Mouse (Mus musculus) lung, adult 2 months (tissue): ENCODE data around the gene Slc22a14.

ENCODE experiments used
- CTCF ChIP-seq: fragments of 200-500 bp; IDR thresholded peaks from 2 replicates; pipeline ENCODE4 v1.5.1; 2011; ENCODE audit warnings: mild to moderate bottlenecking, low read length, control low read depth; ENCODE audit not compliant: insufficient read depth
- POLR2A ChIP-seq: fragments of 200-500 bp; IDR thresholded peaks from 2 replicates; pipeline ENCODE4 v1.6.1; 2011; ENCODE audit warnings: low read depth, mild to moderate bottlenecking, control low read depth, low read length, borderline replicate concordance; ENCODE audit errors: extremely low read depth

- no peak for TF ChIP-seq POLR2A
- no peak for TF ChIP-seq CTCF
Observed at GRCm38 (mm10) chr9:119290791-119291190, 74.6 kb downstream of the Slc22a14 start.
